Mouse (Mus musculus): ENCODE measurements around the gene Sec14l1. TPM values are rescaled to one million over a fixed set of nuclear protein-coding genes. Genes with fewer than 3 reads are reported as not detected.

Sec14l1 gene
- polyA plus RNA-seq, 1 experiment, result 190 TPM

GRCm38 (mm10) chr11:117087036-117087799, 27.8 kb upstream of the Sec14l1 start:
- Histone ChIP-seq H3K4me3 (ENCODE audit: insufficient read depth, low read length) (no peak overlapping the region), H3K27ac (ENCODE audit: insufficient read depth, low read length) (no peak overlapping the region), H3K4me1 (ENCODE audit: control insufficient read depth, insufficient read depth, low read length) (no peaks in the 10 kb centered on the region)
- TF ChIP-seq POLR2A (IDR thresholded peaks at IDR 0.05; ENCODE audit: extremely low read depth, insufficient read depth, low read length), result no peak
- TF ChIP-seq CTCF (IDR thresholded peaks at IDR 0.05; ENCODE audit: extremely low read depth, insufficient read depth, low read length), result no peak

- Histone ChIP-seq H3K4me3 (ENCODE audit: insufficient read depth, low read length) (no peak overlapping the region), H3K4me1 (ENCODE audit: control insufficient read depth, insufficient read depth, low read length) (no peaks in the 10 kb centered on the region), H3K27ac (ENCODE audit: insufficient read depth, low read length) (peak overlapping the region; percentile 63; the same call in 1 of the 2 replicates)
- no peak for TF ChIP-seq POLR2A (IDR thresholded peaks at IDR 0.05; ENCODE audit: extremely low read depth, insufficient read depth, low read length)
- no peak for TF ChIP-seq CTCF (IDR thresholded peaks at IDR 0.05; ENCODE audit: extremely low read depth, insufficient read depth, low read length)
These were observed 26.5 kb upstream of the Sec14l1 start for GRCm38 (mm10) chr11:117088271-117088991.

GRCm38 (mm10) chr11:117089673-117090419, 25.1 kb upstream of the Sec14l1 start:
- H3K4me3 ChIP-seq (ENCODE audit: insufficient read depth, low read length), result no peak overlapping the region
- H3K4me1 ChIP-seq (ENCODE audit: control insufficient read depth, insufficient read depth, low read length), result no peaks in the 10 kb centered on the region
- TF ChIP-seq POLR2A (IDR thresholded peaks at IDR 0.05; ENCODE audit: extremely low read depth, insufficient read depth, low read length) (no peak), CTCF (IDR thresholded peaks at IDR 0.05; ENCODE audit: extremely low read depth, insufficient read depth, low read length) (no peak)
- no peak overlapping the region for H3K27ac ChIP-seq (ENCODE audit: insufficient read depth, low read length)

GRCm38 (mm10) chr11:117091406-117091805, 23.6 kb upstream of the Sec14l1 start:
- Histone ChIP-seq H3K4me3 (ENCODE audit: insufficient read depth, low read length) (no peak overlapping the region), H3K27ac (ENCODE audit: insufficient read depth, low read length) (no peak overlapping the region), H3K4me1 (ENCODE audit: control insufficient read depth, insufficient read depth, low read length) (peaks cover 3% of the 10 kb centered on the region)
- TF ChIP-seq CTCF (IDR thresholded peaks at IDR 0.05; ENCODE audit: extremely low read depth, insufficient read depth, low read length) (no peak), POLR2A (IDR thresholded peaks at IDR 0.05; ENCODE audit: extremely low read depth, insufficient read depth, low read length) (no peak)

- TF ChIP-seq POLR2A (IDR thresholded peaks at IDR 0.05; ENCODE audit: extremely low read depth, insufficient read depth, low read length) (no peak), CTCF (IDR thresholded peaks at IDR 0.05; ENCODE audit: extremely low read depth, insufficient read depth, low read length) (no peak)
- no peak overlapping the region for H3K4me3 ChIP-seq (ENCODE audit: insufficient read depth, low read length)
- peaks cover 5% of the 10 kb centered on the region for H3K4me1 ChIP-seq (ENCODE audit: control insufficient read depth, insufficient read depth, low read length)
- peak overlapping the region; percentile 63; the same call in 1 of the 2 replicates for H3K27ac ChIP-seq (ENCODE audit: insufficient read depth, low read length)
These were observed 23.1 kb upstream of the Sec14l1 start for GRCm38 (mm10) chr11:117091845-117092244.

- Histone ChIP-seq H3K27ac (ENCODE audit: insufficient read depth, low read length) (no peak overlapping the region), H3K4me1 (ENCODE audit: control insufficient read depth, insufficient read depth, low read length) (peaks cover 5% of the 10 kb centered on the region), H3K4me3 (ENCODE audit: insufficient read depth, low read length) (no peak overlapping the region)
- no peak for TF ChIP-seq POLR2A (IDR thresholded peaks at IDR 0.05; ENCODE audit: extremely low read depth, insufficient read depth, low read length)
- no peak for TF ChIP-seq CTCF (IDR thresholded peaks at IDR 0.05; ENCODE audit: extremely low read depth, insufficient read depth, low read length)
These were observed 22.3 kb upstream of the Sec14l1 start for GRCm38 (mm10) chr11:117092711-117093110.

GRCm38 (mm10) chr11:117093900-117094552, 20.9 kb upstream of the Sec14l1 start:
- TF ChIP-seq POLR2A (IDR thresholded peaks at IDR 0.05; ENCODE audit: extremely low read depth, insufficient read depth, low read length), result no peak
- no peak for TF ChIP-seq CTCF (IDR thresholded peaks at IDR 0.05; ENCODE audit: extremely low read depth, insufficient read depth, low read length)
- Histone ChIP-seq H3K27ac (ENCODE audit: insufficient read depth, low read length) (no peak overlapping the region), H3K4me1 (ENCODE audit: control insufficient read depth, insufficient read depth, low read length) (peaks cover 8% of the 10 kb centered on the region), H3K4me3 (ENCODE audit: insufficient read depth, low read length) (no peak overlapping the region)

GRCm38 (mm10) chr11:117094646-117095045, 20.3 kb upstream of the Sec14l1 start:
- Histone ChIP-seq H3K27ac (ENCODE audit: insufficient read depth, low read length) (peak overlapping the region; percentile 63; the same call in 1 of the 2 replicates), H3K4me3 (ENCODE audit: insufficient read depth, low read length) (no peak overlapping the region), H3K4me1 (ENCODE audit: control insufficient read depth, insufficient read depth, low read length) (peaks cover 8% of the 10 kb centered on the region)
- no peak for TF ChIP-seq POLR2A (IDR thresholded peaks at IDR 0.05; ENCODE audit: extremely low read depth, insufficient read depth, low read length)
- no peak for TF ChIP-seq CTCF (IDR thresholded peaks at IDR 0.05; ENCODE audit: extremely low read depth, insufficient read depth, low read length)

GRCm38 (mm10) chr11:117097021-117097420, 17.9 kb upstream of the Sec14l1 start:
- H3K4me3 ChIP-seq (ENCODE audit: insufficient read depth, low read length), result no peak overlapping the region
- TF ChIP-seq POLR2A (IDR thresholded peaks at IDR 0.05; ENCODE audit: extremely low read depth, insufficient read depth, low read length) (no peak), CTCF (IDR thresholded peaks at IDR 0.05; ENCODE audit: extremely low read depth, insufficient read depth, low read length) (no peak)
- peaks cover 14% of the 10 kb centered on the region for H3K4me1 ChIP-seq (ENCODE audit: control insufficient read depth, insufficient read depth, low read length)
- H3K27ac ChIP-seq (ENCODE audit: insufficient read depth, low read length), result 0 out of 2 replicates have a peak overlapping the region, but pooled peaks have one; percentile 2
